Mouse (Mus musculus): ENCODE data around the gene Anp32b.
A peak's percentile ranks its signal among the peaks of the same experiment; 100 is the strongest.

Anp32b gene

GRCm38 (mm10) chr4:46450519-46451131, at the start of gene Anp32b:
TSS of gene Anp32b (plus strand) at chr4:46450902.
- DNase-seq (ENCODE audit: low read depth): peak; percentile 60

- DNase-seq (ENCODE audit: low read depth): no peak
These were observed 46.5 kb upstream of the Anp32b start for GRCm38 (mm10) chr4:46404042-46404795.

- DNase-seq (ENCODE audit: low read depth): no peak
These were observed 43.6 kb upstream of the Anp32b start for GRCm38 (mm10) chr4:46406966-46407703.

- no peak for DNase-seq (ENCODE audit: low read depth)
These were observed 40.0 kb upstream of the Anp32b start for GRCm38 (mm10) chr4:46410677-46411076.

- DNase-seq (ENCODE audit: low read depth): no peak
These were observed 39.2 kb upstream of the Anp32b start for GRCm38 (mm10) chr4:46411489-46411888.

- DNase-seq (ENCODE audit: low read depth): no peak
These were observed 38.6 kb upstream of the Anp32b start for GRCm38 (mm10) chr4:46412113-46412512.

- no peak for DNase-seq (ENCODE audit: low read depth)
These were observed 37.3 kb upstream of the Anp32b start, which contains the start of gene Hemgn for GRCm38 (mm10) chr4:46413406-46413805. TSS of gene Hemgn (minus strand) at chr4:46413506.

GRCm38 (mm10) chr4:46417491-46417890, 33.2 kb upstream of the Anp32b start:
- DNase-seq (ENCODE audit: low read depth): no peak

- no peak for DNase-seq (ENCODE audit: low read depth)
These were observed 31.9 kb upstream of the Anp32b start for GRCm38 (mm10) chr4:46418851-46419250.

- DNase-seq (ENCODE audit: low read depth): no peak
These were observed 28.1 kb upstream of the Anp32b start for GRCm38 (mm10) chr4:46422625-46423024.

- DNase-seq (ENCODE audit: low read depth): no peak
These were observed 21.7 kb upstream of the Anp32b start for GRCm38 (mm10) chr4:46428903-46429499.

- DNase-seq (ENCODE audit: low read depth): no peak
These were observed 18.2 kb upstream of the Anp32b start for GRCm38 (mm10) chr4:46432339-46433036.

GRCm38 (mm10) chr4:46442501-46442900, 8.2 kb upstream of the Anp32b start:
- no peak for DNase-seq (ENCODE audit: low read depth)

GRCm38 (mm10) chr4:46445237-46445945, 5.3 kb upstream of the Anp32b start:
- no peak for DNase-seq (ENCODE audit: low read depth)

- DNase-seq (ENCODE audit: low read depth): no peak
These were observed 3.2 kb upstream of the Anp32b start for GRCm38 (mm10) chr4:46447461-46447860.

- DNase-seq (ENCODE audit: low read depth): no peak
These were observed 1.8 kb upstream of the Anp32b start for GRCm38 (mm10) chr4:46448886-46449285.

- no peak for DNase-seq (ENCODE audit: low read depth)
These were observed 633 bp upstream of the Anp32b start for GRCm38 (mm10) chr4:46450020-46450518.

- no peak for DNase-seq (ENCODE audit: low read depth)
These were observed 597 bp downstream of the Anp32b start for GRCm38 (mm10) chr4:46451240-46451757.

GRCm38 (mm10) chr4:46451758-46452480, 1.2 kb downstream of the Anp32b start:
- no peak for DNase-seq (ENCODE audit: low read depth)

- DNase-seq (ENCODE audit: low read depth): no peak
These were observed 1.8 kb downstream of the Anp32b start for GRCm38 (mm10) chr4:46452481-46452850.
